Mouse (Mus musculus): ENCODE data around the gene Spns3.
A peak's percentile ranks its signal among the peaks of the same experiment; 100 is the strongest.

Spns3 gene

GRCm38 (mm10) chr11:72481952-72482351, 68.4 kb downstream of the Spns3 start:
- DNase-seq (ENCODE audit: low spot score), result no peak

- DNase-seq (ENCODE audit: low spot score), result no peak
These were observed 69.0 kb downstream of the Spns3 start for GRCm38 (mm10) chr11:72481313-72481712.

- no peak for DNase-seq (ENCODE audit: low spot score)
These were observed 70.8 kb downstream of the Spns3 start for GRCm38 (mm10) chr11:72479499-72479898.

GRCm38 (mm10) chr11:72478228-72478627, 72.1 kb downstream of the Spns3 start:
- DNase-seq (ENCODE audit: low spot score), result no peak

GRCm38 (mm10) chr11:72477653-72478052, 72.7 kb downstream of the Spns3 start:
- no peak for DNase-seq (ENCODE audit: low spot score)

GRCm38 (mm10) chr11:72477182-72477581, 73.1 kb downstream of the Spns3 start:
- DNase-seq (ENCODE audit: low spot score), result no peak

GRCm38 (mm10) chr11:72476074-72476625, 74.2 kb downstream of the Spns3 start:
- DNase-seq (ENCODE audit: low spot score), result no peak

GRCm38 (mm10) chr11:72475408-72475807, 74.9 kb downstream of the Spns3 start:
- no peak for DNase-seq (ENCODE audit: low spot score)

GRCm38 (mm10) chr11:72474926-72475325, 75.4 kb downstream of the Spns3 start:
- DNase-seq (ENCODE audit: low spot score), result no peak

- no peak for DNase-seq (ENCODE audit: low spot score)
These were observed 76.8 kb downstream of the Spns3 start for GRCm38 (mm10) chr11:72473540-72473939.

- no peak for DNase-seq (ENCODE audit: low spot score)
These were observed 78.9 kb downstream of the Spns3 start for GRCm38 (mm10) chr11:72471381-72471780.

GRCm38 (mm10) chr11:72470004-72470403, 80.3 kb downstream of the Spns3 start:
- no peak for DNase-seq (ENCODE audit: low spot score)

GRCm38 (mm10) chr11:72469217-72469616, 81.1 kb downstream of the Spns3 start:
- peak; percentile 77 for DNase-seq (ENCODE audit: low spot score)

- no peak for DNase-seq (ENCODE audit: low spot score)
These were observed 81.8 kb downstream of the Spns3 start for GRCm38 (mm10) chr11:72468525-72468924.

- no peak for DNase-seq (ENCODE audit: low spot score)
These were observed 83.4 kb downstream of the Spns3 start for GRCm38 (mm10) chr11:72466694-72467507.

- no peak for DNase-seq (ENCODE audit: low spot score)
These were observed 84.2 kb downstream of the Spns3 start for GRCm38 (mm10) chr11:72465978-72466693.

GRCm38 (mm10) chr11:72464821-72465220, 85.5 kb downstream of the Spns3 start:
- DNase-seq (ENCODE audit: low spot score), result no peak

- no peak for DNase-seq (ENCODE audit: low spot score)
These were observed 88.8 kb downstream of the Spns3 start for GRCm38 (mm10) chr11:72461500-72461981.

- no peak for DNase-seq (ENCODE audit: low spot score)
These were observed 91.8 kb downstream of the Spns3 start for GRCm38 (mm10) chr11:72458502-72458901.

GRCm38 (mm10) chr11:72457995-72458496, 92.3 kb downstream of the Spns3 start:
- DNase-seq (ENCODE audit: low spot score), result no peak

- DNase-seq (ENCODE audit: low spot score), result peak; percentile 76
These were observed 94.6 kb downstream of the Spns3 start for GRCm38 (mm10) chr11:72455694-72456093.

- no peak for DNase-seq (ENCODE audit: low spot score)
These were observed 97.0 kb downstream of the Spns3 start for GRCm38 (mm10) chr11:72453105-72453953.

Measured in layer of hippocampus, adult 11-12 months (tissue).